8 mouse cellular contexts compared by ENCODE assay signal in genomic region chr11:88214881-88215831, GRCm38 (mm10). TPM values are rescaled to one million over a fixed set of nuclear protein-coding genes. Genes with fewer than 3 reads are reported as not detected.
DNase-seq lines count a peak whose midpoint lies in the region; ATAC-seq lines count a peak whose summit lies in the region.

No protein-coding gene starts in this region.

- H3K36me3 ChIP-seq in intestine, embryonic 15.5 days: peaks cover 4% of the 10 kb centered on the region; the same call in 1 of the 2 replicates
- peaks cover 8% of the 10 kb centered on the region for H3K36me3 ChIP-seq in neural tube, embryonic 14.5 days (ENCODE audit: control insufficient read depth, insufficient read depth, low read length)

- peak; percentile 86 for ATAC-seq in cerebellum, adult (ENCODE audit: insufficient number of reproducible peaks, low FRiP score, low TSS enrichment)
- ATAC-seq in intestine, embryonic 15.5 days: peak; percentile 36; the same call in 1 of the 2 replicates
- peak; percentile 65 for ATAC-seq in neural tube, embryonic 14.5 days (ENCODE audit: low read depth)

- H3K4me3 ChIP-seq in intestine, embryonic 15.5 days (replicated peaks): no peak overlapping the region
- H3K4me3 ChIP-seq in neural tube, embryonic 14.5 days (ENCODE audit: low read depth, low read length): no peak overlapping the region

- no peaks in the 10 kb centered on the region for H3K4me1 ChIP-seq in intestine, embryonic 15.5 days (replicated peaks)
- H3K4me1 ChIP-seq in neural tube, embryonic 14.5 days (ENCODE audit: control insufficient read depth, insufficient read depth, low read length): peaks cover 13% of the 10 kb centered on the region; the same call in 1 of the 2 replicates

- no peaks in the 10 kb centered on the region for H3K9me3 ChIP-seq in intestine, embryonic 15.5 days
- no peaks in the 10 kb centered on the region for H3K9me3 ChIP-seq in neural tube, embryonic 14.5 days (ENCODE audit: control insufficient read depth, low read length)

- WGBS in intestine, embryonic 15.5 days: 67% methylated on average over 21 of the region's 21 CpGs
- WGBS in neural tube, embryonic 14.5 days: 46% methylated on average over 21 of the region's 21 CpGs

- no peak overlapping the region for H3K9ac ChIP-seq in intestine, embryonic 15.5 days
- no peak overlapping the region for H3K9ac ChIP-seq in neural tube, embryonic 14.5 days (replicated peaks; ENCODE audit: low read depth, low read length)

- H3K4me2 ChIP-seq in intestine, embryonic 15.5 days (replicated peaks): no peak overlapping the region
- H3K4me2 ChIP-seq in neural tube, embryonic 14.5 days (ENCODE audit: low read depth, low read length): peak overlapping the region; percentile 30; the same call in 1 of the 2 replicates

- H3K27ac ChIP-seq in intestine, embryonic 15.5 days: no peak overlapping the region
- peak overlapping the region; percentile 22; the same call in 1 of the 2 replicates for H3K27ac ChIP-seq in neural tube, embryonic 14.5 days (ENCODE audit: low read depth, low read length)

- DNase-seq in Muller cell, postnatal 12 days (ENCODE audit: inconsistent ontology term): peak; percentile 81
- DNase-seq in frontal cortex, postnatal 36 days (ENCODE audit: low spot score in 2 of 2): peak; percentile 58 to 65
- DNase-seq in left cerebral cortex, adult 9 months (ENCODE audit: low spot score in 2 of 2): peak; percentile 50 to 71
- DNase-seq in urinary bladder, postnatal 4 days (ENCODE audit: low spot score in 2 of 2): no peak
- no peak for DNase-seq in spleen, adult 18-20 months

- no peaks in the 10 kb centered on the region for H3K27me3 ChIP-seq in intestine, embryonic 15.5 days (replicated peaks)
- no peaks in the 10 kb centered on the region for H3K27me3 ChIP-seq in neural tube, embryonic 14.5 days (ENCODE audit: control insufficient read depth, insufficient read depth, low read length)

RNA-seq across cellular contexts. Expression of gene Mrps23, which starts 11.0 kb away (rescaled TPM):
- polyA plus RNA-seq in intestine, embryonic 15.5 days (2015; fragmentation: Nextera tagmentation; extraction: Ambion mirVana): 59.6 and 62.3 TPM in 2 replicates
- polyA plus RNA-seq in neural tube, embryonic 14.5 days (2014; fragmentation: Nextera tagmentation; extraction: Ambion mirVana): 63.7 and 67.9 TPM in 2 replicates

Comparison
In these comparisons a context has a peak if more than half of its experiments do, and no peak if none do; other contexts are left out.
1. DNase-seq: peak in Muller cell, postnatal 12 days (single experiment), frontal cortex, postnatal 36 days (2 of 2) and left cerebral cortex, adult 9 months (2 of 2); none in urinary bladder, postnatal 4 days (0 of 2) and spleen, adult 18-20 months (0 of 2).
2. ATAC-seq: peak in every context shown above with its lines; median percentile 86 in cerebellum, adult; 65 in neural tube, embryonic 14.5 days; 36 in intestine, embryonic 15.5 days.